Mouse (Mus musculus): Measurements from ENCODE around the gene 3110009E18Rik. TPM values are rescaled to one million over a fixed set of nuclear protein-coding genes. Genes with fewer than 3 reads are reported as not detected.

3110009E18Rik gene
- polyA plus RNA-seq, 1 experiment from 2014 or later, result 16.6 TPM

DNA sequence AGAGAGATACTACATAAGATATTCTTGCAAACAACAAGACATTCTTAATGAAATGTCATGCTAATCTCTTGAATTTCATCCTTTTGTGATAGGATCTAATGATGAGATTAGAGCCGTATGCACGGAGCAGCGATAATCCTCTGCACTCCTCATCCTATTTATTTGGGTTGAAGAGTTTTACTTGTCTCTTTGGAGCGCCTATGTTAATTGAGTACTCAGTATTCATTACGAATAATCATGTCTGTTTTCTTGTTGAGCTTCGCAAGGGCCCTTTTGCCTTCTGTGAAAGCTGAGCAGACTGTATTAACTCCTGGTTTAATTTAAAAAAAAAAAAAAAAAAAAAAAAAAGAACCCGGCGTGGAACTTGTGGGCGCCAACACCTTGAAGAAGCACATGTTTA is 65.7 kb downstream of the 3110009E18Rik start:
- no peaks in the 10 kb centered on the region for H3K27me3 ChIP-seq (replicated peaks)
- no peaks in the 10 kb centered on the region for H3K4me1 ChIP-seq
- no peaks in the 10 kb centered on the region for H3K9me3 ChIP-seq
- WGBS, result 68% methylated on average over 9 of the region's 9 CpGs
- no peak for ATAC-seq (ENCODE audit: insufficient read depth, low FRiP score, low read depth)
- H3K36me3 ChIP-seq, result no peaks in the 10 kb centered on the region
- no peak overlapping the region for H3K4me3 ChIP-seq (replicated peaks)
- H3K4me2 ChIP-seq, result no peak overlapping the region
- H3K9ac ChIP-seq, result no peak overlapping the region
- H3K27ac ChIP-seq, result no peak overlapping the region

- Histone ChIP-seq H3K4me2 (no peak overlapping the region), H3K9ac (no peak overlapping the region), H3K27me3 (replicated peaks) (no peaks in the 10 kb centered on the region), H3K36me3 (no peaks in the 10 kb centered on the region), H3K4me3 (replicated peaks) (no peak overlapping the region), H3K27ac (no peak overlapping the region), H3K9me3 (no peaks in the 10 kb centered on the region), H3K4me1 (no peaks in the 10 kb centered on the region)
- 79% methylated on average over 7 of the region's 7 CpGs for WGBS
- no peak for ATAC-seq (ENCODE audit: insufficient read depth, low FRiP score, low read depth)
Observed at GRCm38 (mm10) chr1:120187059-120187458, 66.1 kb downstream of the 3110009E18Rik start.

DNA sequence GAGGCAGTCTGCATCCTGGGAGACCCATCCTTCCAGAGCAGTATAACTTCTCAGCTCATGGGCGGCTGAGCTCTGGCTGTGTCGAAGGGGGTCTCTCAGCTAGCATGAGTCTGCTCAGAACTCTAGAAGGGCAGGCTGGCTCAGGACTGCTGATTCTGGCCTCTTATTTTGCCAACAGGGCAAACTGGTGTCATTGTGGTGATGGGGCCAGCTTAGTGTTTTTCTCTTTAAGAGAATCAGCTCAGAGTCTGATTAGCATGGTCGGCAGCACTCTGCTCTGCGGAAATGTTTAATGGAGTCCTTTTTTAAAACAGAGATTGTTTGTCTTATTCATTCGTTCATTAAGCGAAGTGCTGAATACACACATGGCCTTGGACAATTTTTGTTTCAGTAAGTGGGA is 68.2 kb downstream of the 3110009E18Rik start:
- Histone ChIP-seq H3K4me2 (no peak overlapping the region), H3K9me3 (no peaks in the 10 kb centered on the region), H3K27ac (no peak overlapping the region), H3K9ac (no peak overlapping the region), H3K4me1 (no peaks in the 10 kb centered on the region), H3K4me3 (replicated peaks) (no peak overlapping the region), H3K27me3 (replicated peaks) (no peaks in the 10 kb centered on the region), H3K36me3 (no peaks in the 10 kb centered on the region)
- no peak for ATAC-seq (ENCODE audit: insufficient read depth, low FRiP score, low read depth)
- WGBS, result 82% methylated on average over 6 of the region's 6 CpGs

DNA sequence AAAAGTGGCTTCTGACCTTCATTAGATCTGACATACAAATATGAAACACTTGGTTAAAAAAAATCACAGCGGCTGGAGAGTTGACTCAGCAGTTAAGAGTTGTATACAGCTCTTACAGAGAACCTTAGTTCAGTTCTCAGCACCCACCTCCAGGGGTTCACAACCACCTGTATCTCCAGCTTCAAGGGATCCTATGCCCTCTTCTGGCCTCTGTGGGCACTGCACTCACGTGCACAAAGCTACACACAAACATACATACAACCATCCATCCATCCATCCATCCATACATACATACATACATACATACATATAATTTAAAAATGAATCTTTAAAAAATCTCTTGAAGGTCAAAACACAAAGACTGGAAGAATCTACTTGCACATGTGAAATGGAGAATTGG is 69.3 kb downstream of the 3110009E18Rik start:
- Histone ChIP-seq H3K4me3 (replicated peaks) (no peak overlapping the region), H3K9ac (no peak overlapping the region), H3K36me3 (no peaks in the 10 kb centered on the region), H3K4me2 (no peak overlapping the region), H3K9me3 (no peaks in the 10 kb centered on the region), H3K27ac (no peak overlapping the region), H3K27me3 (replicated peaks) (no peaks in the 10 kb centered on the region), H3K4me1 (no peaks in the 10 kb centered on the region)
- WGBS, result 93% methylated on average over 2 of the region's 2 CpGs
- no peak for ATAC-seq (ENCODE audit: insufficient read depth, low FRiP score, low read depth)

- no peak overlapping the region for H3K9ac ChIP-seq
- H3K4me2 ChIP-seq, result no peak overlapping the region
- ATAC-seq (ENCODE audit: insufficient read depth, low FRiP score, low read depth), result no peak
- H3K36me3 ChIP-seq, result no peaks in the 10 kb centered on the region
- H3K4me1 ChIP-seq, result no peaks in the 10 kb centered on the region
- H3K27ac ChIP-seq, result no peak overlapping the region
- no peaks in the 10 kb centered on the region for H3K27me3 ChIP-seq (replicated peaks)
- WGBS, result 67% methylated on average over 6 of the region's 6 CpGs
- H3K9me3 ChIP-seq, result no peaks in the 10 kb centered on the region
- H3K4me3 ChIP-seq (replicated peaks), result no peak overlapping the region
Observed at GRCm38 (mm10) chr1:120190946-120191345, 70.0 kb downstream of the 3110009E18Rik start.

DNA sequence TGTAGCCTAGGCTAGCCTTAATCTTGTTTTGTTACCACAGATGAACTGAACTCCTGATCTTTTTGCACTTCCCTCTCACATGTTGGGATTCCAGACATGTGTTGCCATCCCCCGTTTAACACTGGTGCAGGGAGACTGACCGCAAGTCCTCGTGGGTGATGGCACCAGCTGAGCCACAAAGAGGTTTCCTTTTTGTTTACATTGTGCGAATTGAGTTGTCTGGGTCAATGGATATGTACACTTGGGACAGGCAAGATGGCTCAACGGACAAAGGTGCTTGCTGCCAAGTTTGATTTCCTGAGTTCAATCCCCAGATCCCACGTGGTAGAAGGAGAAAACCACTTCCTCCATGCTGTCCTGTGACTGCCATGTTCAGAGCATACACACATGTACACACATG is 71.3 kb downstream of the 3110009E18Rik start:
- Histone ChIP-seq H3K4me1 (no peaks in the 10 kb centered on the region), H3K9ac (no peak overlapping the region), H3K4me3 (replicated peaks) (no peak overlapping the region), H3K27ac (no peak overlapping the region), H3K36me3 (no peaks in the 10 kb centered on the region), H3K27me3 (replicated peaks) (no peaks in the 10 kb centered on the region), H3K9me3 (no peaks in the 10 kb centered on the region), H3K4me2 (no peak overlapping the region)
- ATAC-seq (ENCODE audit: insufficient read depth, low FRiP score, low read depth), result no peak
- 70% methylated on average over 6 of the region's 6 CpGs for WGBS

DNA sequence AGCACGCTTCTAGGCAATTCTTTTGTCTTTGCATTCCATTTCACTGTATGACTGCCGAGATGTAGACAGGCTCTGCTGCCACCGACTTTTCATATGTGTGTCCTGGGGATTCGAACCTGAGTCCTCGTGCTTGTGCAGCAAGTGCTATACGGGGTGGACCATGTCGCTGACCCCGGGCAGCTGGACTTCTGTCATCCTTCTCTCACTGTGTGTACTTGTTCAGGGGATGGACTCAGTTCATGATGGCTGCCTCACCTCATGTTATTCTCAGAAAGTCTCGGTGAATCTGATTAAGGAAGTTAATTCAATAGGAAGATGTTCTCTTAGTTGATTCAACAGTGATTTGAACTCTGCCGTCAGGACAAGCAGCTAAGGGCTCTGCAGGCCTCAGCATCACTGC is 72.6 kb downstream of the 3110009E18Rik start:
- Histone ChIP-seq H3K9me3 (no peaks in the 10 kb centered on the region), H3K27ac (no peak overlapping the region)
- ATAC-seq (ENCODE audit: insufficient read depth, low FRiP score, low read depth), result no peak

GRCm38 (mm10) chr1:120195947-120196346 is 75.0 kb downstream of the 3110009E18Rik start:
- no peak for ATAC-seq (ENCODE audit: insufficient read depth, low FRiP score, low read depth)
- no peak overlapping the region for H3K4me2 ChIP-seq
- no peaks in the 10 kb centered on the region for H3K27me3 ChIP-seq (replicated peaks)

More for the DNA sequence above, 72.6 kb downstream of the 3110009E18Rik start:
- Histone ChIP-seq H3K9ac (no peak overlapping the region), H3K36me3 (no peaks in the 10 kb centered on the region), H3K4me2 (no peak overlapping the region), H3K27me3 (replicated peaks) (no peaks in the 10 kb centered on the region), H3K4me3 (replicated peaks) (no peak overlapping the region), H3K4me1 (no peaks in the 10 kb centered on the region)
- WGBS, result 87% methylated on average over 10 of the region's 10 CpGs

GRCm38 (mm10) chr1:120196724-120197123 is 75.7 kb downstream of the 3110009E18Rik start:
- no peak overlapping the region for H3K4me2 ChIP-seq
- no peaks in the 10 kb centered on the region for H3K4me1 ChIP-seq
- no peaks in the 10 kb centered on the region for H3K36me3 ChIP-seq
- no peaks in the 10 kb centered on the region for H3K9me3 ChIP-seq
- no peak for ATAC-seq (ENCODE audit: insufficient read depth, low FRiP score, low read depth)
- H3K9ac ChIP-seq, result no peak overlapping the region
- no peaks in the 10 kb centered on the region for H3K27me3 ChIP-seq (replicated peaks)
- WGBS, result 87% methylated on average over 2 of the region's 2 CpGs
- no peak overlapping the region for H3K27ac ChIP-seq
- H3K4me3 ChIP-seq (replicated peaks), result no peak overlapping the region

More at GRCm38 (mm10) chr1:120195947-120196346, 75.0 kb downstream of the 3110009E18Rik start:
- H3K27ac ChIP-seq, result no peak overlapping the region
- H3K36me3 ChIP-seq, result no peaks in the 10 kb centered on the region
- 36% methylated on average over 5 of the region's 5 CpGs for WGBS
- no peaks in the 10 kb centered on the region for H3K4me1 ChIP-seq
- no peak overlapping the region for H3K4me3 ChIP-seq (replicated peaks)
- no peaks in the 10 kb centered on the region for H3K9me3 ChIP-seq
- H3K9ac ChIP-seq, result no peak overlapping the region

- Histone ChIP-seq H3K9ac (no peak overlapping the region), H3K4me3 (replicated peaks) (no peak overlapping the region), H3K36me3 (no peaks in the 10 kb centered on the region), H3K4me1 (no peaks in the 10 kb centered on the region), H3K9me3 (no peaks in the 10 kb centered on the region), H3K27me3 (replicated peaks) (no peaks in the 10 kb centered on the region), H3K27ac (no peak overlapping the region), H3K4me2 (no peak overlapping the region)
- 13% methylated on average over 5 of the region's 5 CpGs for WGBS
- peak; percentile 62; the same call in 1 of the 2 replicates for ATAC-seq (ENCODE audit: insufficient read depth, low FRiP score, low read depth)
Observed at GRCm38 (mm10) chr1:120197189-120197588, 76.2 kb downstream of the 3110009E18Rik start.

DNA sequence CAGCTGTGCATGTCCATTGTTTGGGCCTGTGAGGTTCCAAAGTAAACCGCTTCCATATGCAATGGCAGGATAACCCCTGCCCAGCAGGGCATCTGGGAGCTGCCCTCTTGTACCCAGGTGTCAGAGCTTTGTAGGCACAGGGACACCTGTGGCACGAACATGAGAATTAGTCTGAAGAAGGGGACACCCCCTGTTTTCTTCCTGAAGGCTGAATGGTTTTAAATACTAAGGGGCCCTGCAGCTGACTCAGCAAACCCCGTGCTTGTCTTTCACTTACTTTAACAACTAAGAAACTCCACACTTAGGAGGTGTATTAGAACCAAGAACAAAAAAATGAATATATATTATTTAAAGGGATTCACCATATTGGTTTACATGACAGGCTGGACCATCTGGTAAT is 77.2 kb downstream of the 3110009E18Rik start:
- Histone ChIP-seq H3K27ac (no peak overlapping the region), H3K36me3 (no peaks in the 10 kb centered on the region), H3K4me3 (replicated peaks) (no peak overlapping the region), H3K9me3 (no peaks in the 10 kb centered on the region), H3K9ac (no peak overlapping the region), H3K4me1 (no peaks in the 10 kb centered on the region), H3K4me2 (no peak overlapping the region), H3K27me3 (replicated peaks) (no peaks in the 10 kb centered on the region)
- WGBS, result 48% methylated on average over 3 of the region's 3 CpGs
- ATAC-seq (ENCODE audit: insufficient read depth, low FRiP score, low read depth), result no peak

- no peak for ATAC-seq (ENCODE audit: insufficient read depth, low FRiP score, low read depth)
- Histone ChIP-seq H3K27me3 (replicated peaks) (no peaks in the 10 kb centered on the region), H3K4me2 (no peak overlapping the region), H3K4me1 (no peaks in the 10 kb centered on the region), H3K36me3 (no peaks in the 10 kb centered on the region), H3K9me3 (no peaks in the 10 kb centered on the region), H3K27ac (no peak overlapping the region), H3K4me3 (replicated peaks) (no peak overlapping the region), H3K9ac (no peak overlapping the region)
- 78% methylated on average over 4 of the region's 4 CpGs for WGBS
Observed at GRCm38 (mm10) chr1:120198942-120199341, 78.0 kb downstream of the 3110009E18Rik start.

DNA sequence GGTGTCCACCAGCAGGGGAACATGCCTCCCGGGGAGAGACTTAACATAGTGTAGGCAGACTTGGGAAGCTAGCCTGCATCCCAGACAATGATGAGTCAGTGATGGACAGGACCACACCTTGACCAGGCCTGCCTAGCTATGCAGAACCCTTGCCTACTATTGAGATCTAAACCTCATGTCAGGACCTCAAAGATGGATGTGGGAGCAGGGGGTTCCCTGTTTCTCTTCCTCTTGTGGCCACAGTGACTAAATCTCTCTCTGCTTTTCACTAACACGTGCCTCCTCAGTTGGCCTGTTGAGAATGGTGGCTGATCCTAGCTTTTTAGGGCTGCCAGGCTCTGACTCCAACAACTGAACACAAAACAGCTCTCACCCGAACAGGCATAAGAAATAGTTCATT is 81.6 kb downstream of the 3110009E18Rik start:
- Histone ChIP-seq H3K27ac (no peak overlapping the region), H3K4me3 (replicated peaks) (no peak overlapping the region), H3K36me3 (no peaks in the 10 kb centered on the region), H3K27me3 (replicated peaks) (no peaks in the 10 kb centered on the region), H3K4me1 (0 out of 2 replicates have a peak, but pooled peaks cover under 1% of the 10 kb centered on the region), H3K4me2 (no peak overlapping the region), H3K9ac (no peak overlapping the region), H3K9me3 (no peaks in the 10 kb centered on the region)
- WGBS, result 70% methylated on average over 3 of the region's 3 CpGs
- no peak for ATAC-seq (ENCODE audit: insufficient read depth, low FRiP score, low read depth)

Measured in stomach, embryonic 15.5 days (tissue).